Mouse (Mus musculus) cerebellum, adult 18-20 months (tissue): ENCODE measurements around the gene Fmnl2.

Experiments used
- DNase-seq, 2 experiments: peaks; one replicate each; pipeline ENCODE4 v3.0.0; 2021

Fmnl2 gene

DNA sequence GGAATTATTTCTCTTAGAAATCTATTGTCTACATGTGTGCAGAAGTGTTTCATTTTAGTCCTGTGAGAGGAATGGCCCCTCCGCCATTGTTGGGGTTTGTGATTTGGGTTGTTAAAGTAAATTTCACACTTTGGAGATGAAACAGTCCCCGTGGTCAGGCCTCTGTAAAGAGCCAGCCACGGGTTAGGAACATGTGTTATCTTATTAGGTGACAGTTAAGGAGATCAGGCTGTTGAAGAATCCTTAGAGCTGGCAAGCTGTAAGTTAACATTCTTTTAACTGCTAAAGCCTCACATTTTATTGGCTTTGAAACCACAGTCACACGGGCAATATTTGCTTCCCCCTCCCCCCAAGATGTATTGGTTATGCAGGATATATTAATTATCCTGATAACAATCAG lies 131.7 kb downstream of the Fmnl2 start:
- DNase-seq: no peak

- no peak for DNase-seq
These were observed 133.4 kb downstream of the Fmnl2 start for GRCm38 (mm10) chr2:52990874-52991687.

DNA sequence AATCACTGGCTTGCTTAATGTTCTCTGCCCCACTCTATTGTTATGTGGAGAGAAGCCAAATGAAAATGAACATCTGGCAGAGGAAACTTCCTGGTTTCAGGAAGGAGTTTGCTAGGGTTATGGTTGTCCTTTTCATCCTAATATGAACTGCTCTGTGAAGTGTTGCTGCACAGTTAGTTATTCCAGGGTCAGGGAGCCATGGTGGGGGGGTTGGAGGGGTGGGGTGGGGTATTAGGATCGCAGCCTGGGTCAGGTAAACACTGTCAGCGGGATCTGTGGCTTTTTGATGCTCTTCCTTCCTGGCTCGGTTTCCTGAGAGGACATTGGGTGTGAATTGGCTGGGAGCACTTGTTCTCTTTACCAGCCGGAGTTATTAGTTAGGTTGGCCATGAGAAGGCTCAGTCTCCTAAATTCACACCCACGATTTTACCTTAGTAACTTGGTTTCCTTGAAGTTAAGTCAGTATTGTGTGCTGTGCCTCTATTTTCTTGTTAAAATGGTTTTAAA lies 134.1 kb downstream of the Fmnl2 start:
- DNase-seq: no peak

GRCm38 (mm10) chr2:52993241-52993640 lies 135.6 kb downstream of the Fmnl2 start:
- DNase-seq: no peak

- no peak for DNase-seq
These were observed 136.9 kb downstream of the Fmnl2 start for GRCm38 (mm10) chr2:52994526-52994925.

GRCm38 (mm10) chr2:52997955-52998750 lies 140.5 kb downstream of the Fmnl2 start:
- peak in 1 of 2 experiments; percentile 24 for DNase-seq

- peak; percentile 30 for DNase-seq
These were observed 141.9 kb downstream of the Fmnl2 start for GRCm38 (mm10) chr2:52999524-52999969.

DNA sequence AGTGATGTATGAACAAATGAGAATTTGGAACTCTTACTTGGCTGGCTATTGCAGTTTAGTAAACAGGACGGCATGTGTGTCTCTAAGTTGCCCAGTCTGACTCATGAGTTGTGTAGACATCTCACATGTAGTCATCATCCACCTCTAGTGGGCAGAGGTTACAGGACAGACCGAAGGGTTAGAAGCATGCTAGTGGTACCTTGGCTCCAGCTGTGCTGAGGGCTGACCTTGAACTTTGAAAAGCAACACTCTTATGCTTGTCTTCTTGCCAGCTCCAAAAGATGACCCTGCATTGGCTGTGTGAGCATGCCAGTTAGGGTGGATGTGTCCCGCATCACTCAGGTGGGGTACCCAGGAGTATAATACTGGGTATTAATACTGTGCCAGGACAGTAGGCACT lies 142.8 kb downstream of the Fmnl2 start:
- DNase-seq: no peak

DNA sequence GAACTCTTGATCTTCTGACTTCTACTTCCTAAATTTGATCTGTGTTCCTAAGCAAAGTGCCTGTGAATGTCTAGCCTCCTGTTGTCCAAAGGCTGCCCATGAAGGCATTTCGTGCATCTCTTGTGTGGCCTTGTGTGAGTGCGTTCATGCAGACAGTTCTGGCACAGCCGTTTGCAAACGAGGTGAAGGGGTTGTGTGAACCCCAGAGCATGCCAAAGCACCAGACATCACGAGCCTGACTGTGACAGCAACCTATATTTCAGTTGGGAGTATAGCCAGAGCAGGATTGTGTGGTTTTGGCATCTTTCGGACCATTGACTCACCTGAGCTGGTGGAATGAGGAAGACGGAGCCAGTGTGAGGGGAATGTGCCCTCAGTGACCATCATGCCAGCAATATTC lies 148.5 kb downstream of the Fmnl2 start:
- no peak for DNase-seq

DNA sequence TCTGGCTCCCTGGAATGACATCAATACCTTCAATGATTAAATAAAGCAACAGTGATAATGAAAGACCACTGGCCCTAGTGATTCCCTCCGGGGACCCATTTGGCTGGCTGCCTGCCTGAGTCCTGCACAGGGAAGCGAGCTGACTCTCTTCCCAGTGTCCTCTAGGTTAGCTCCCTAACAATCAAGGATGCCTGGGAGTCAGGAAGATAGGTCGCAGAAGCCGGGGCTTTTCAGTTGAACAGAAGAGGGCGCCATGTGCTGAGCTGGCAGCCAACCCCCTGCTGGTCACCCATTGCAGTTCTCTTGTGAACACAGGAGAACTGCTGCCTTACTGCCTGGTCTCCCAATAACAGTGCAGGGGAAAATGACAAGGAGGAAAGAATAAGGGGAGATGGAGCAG lies 149.5 kb downstream of the Fmnl2 start:
- peak; percentile 62 for DNase-seq

GRCm38 (mm10) chr2:53013051-53013450 lies 155.4 kb downstream of the Fmnl2 start:
- DNase-seq: no peak

DNA sequence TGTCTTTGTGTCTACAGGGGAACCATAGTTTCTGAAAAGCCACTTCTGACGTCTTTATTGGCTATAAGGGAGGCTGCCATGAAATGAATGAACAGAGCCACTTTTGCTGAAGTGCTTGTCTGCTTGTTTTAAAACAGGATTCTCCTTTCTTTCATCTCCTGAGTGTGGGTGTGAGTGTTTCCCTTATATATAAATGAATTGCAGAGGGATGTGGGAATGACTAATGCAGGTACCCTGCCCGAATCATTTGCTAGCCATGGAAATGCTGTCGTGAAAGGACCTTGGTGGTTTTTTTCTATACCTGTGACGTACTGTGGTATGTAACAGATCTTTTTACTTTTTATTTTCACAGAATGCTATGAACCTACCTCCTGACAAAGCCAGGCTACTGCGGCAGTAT lies 156.8 kb downstream of the Fmnl2 start:
- no peak for DNase-seq

DNA sequence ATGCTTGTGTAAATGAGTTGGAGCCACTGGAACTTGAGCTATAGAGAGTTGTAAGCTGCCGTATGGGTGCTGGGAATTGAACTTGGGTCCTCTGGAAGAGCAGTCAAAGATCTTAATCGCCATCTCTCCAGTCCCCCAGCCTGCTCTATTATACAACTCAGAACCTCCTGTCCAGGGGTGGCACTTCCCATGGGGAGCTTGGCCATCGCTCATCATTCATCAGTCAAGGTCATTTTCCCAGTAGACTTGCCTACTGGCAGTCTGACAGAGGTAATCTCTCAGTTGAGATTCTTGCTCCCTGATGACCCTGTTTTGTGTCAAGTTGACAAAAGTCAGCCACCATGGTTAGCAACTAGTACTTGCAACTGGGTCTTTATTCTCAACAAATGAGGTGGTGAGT lies 165.3 kb downstream of the Fmnl2 start:
- no peak for DNase-seq

- peak; percentile 25 to 44 for DNase-seq
These were observed 168.6 kb downstream of the Fmnl2 start for GRCm38 (mm10) chr2:53026056-53026769.

DNA sequence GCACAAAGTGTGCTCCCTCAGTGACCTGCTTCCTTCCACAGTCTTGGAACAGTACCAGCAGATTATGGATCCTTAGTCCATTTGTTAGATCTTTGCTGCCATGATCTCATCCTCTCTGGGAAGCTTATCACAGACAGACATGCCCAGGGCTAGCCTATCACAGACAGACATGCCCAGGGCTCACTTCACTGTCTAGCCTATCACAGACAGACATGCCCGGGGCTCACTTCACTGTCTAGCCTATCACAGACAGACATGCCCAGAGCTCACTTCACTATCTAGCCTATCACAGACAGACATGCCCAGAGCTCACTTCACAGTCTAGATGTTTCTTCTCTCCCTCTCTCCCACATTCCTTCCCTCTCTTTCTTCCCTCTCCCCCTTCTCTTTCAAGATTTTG lies 171.2 kb downstream of the Fmnl2 start:
- DNase-seq: no peak

GRCm38 (mm10) chr2:53029716-53030431 lies 172.2 kb downstream of the Fmnl2 start:
- DNase-seq: no peak

GRCm38 (mm10) chr2:53030432-53030826 lies 172.8 kb downstream of the Fmnl2 start:
- no peak for DNase-seq

DNA sequence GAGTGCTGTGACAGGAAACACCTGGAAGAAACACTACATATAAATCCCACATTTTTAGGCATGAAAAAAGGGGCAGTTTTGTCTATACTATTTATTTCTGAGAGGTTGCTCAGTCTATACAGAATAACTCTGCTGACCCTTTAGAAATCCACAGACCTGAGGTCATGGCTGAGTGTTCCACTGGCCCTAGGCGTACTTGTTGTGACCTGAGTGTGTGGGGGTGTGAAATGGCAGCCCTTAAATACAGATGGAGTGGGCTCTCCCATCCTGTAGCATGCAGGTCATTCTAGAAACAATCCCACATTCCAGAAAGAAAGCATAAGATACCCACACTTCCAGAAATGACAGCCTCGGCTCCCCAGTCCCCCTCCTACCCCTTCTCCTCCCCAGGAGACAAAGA lies 180.6 kb downstream of the Fmnl2 start:
- DNase-seq: no peak

GRCm38 (mm10) chr2:53038737-53039136 lies 181.1 kb downstream of the Fmnl2 start:
- DNase-seq: no peak

DNA sequence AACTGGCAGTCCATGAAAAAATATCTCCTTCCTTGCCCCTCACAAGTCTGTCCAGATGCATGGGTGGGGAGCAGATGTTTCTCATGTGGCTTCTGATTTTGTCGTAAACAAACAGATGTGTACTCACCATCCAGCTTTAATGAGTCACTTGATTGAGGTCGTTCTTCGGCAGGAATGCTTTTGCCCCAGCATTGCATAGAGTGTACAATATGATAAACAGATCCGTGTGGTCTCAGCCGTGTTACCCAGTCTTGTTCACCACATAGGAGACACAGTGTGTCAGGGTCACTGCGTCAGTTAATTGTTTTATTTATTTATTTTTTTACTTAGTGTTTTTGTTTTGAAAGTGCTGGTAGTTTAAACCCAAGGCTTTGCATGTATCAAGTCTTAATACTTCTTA lies 189.4 kb downstream of the Fmnl2 start:
- DNase-seq: no peak

GRCm38 (mm10) chr2:53047749-53048387 lies 190.2 kb downstream of the Fmnl2 start:
- DNase-seq: no peak

DNA sequence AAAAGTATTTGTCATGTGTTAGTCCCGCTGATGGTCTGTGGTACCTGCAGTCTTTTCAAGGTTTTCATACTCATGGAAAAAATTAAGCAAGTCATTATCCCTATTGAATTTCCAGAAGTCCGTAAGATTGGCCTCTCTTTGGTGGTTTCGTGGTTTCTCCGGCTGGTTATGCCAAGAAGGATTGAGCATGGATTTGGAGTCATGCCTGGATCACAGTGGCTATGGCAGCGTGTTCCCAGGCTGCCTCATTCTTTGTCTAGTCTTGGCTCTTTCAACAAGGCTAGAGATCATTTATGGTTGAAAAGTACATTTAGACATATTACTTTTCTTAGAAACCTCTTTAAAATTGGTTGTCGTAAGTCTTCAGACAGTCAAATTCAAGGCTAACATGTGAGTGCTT lies 192.7 kb downstream of the Fmnl2 start:
- peak; percentile 41 to 50 for DNase-seq
